Mouse (Mus musculus) small intestine, adult 2 months (tissue): ENCODE measurements around the gene Csmd2.

Experiments used
- CTCF ChIP-seq: fragments of 200-500 bp; IDR thresholded peaks from 2 replicates; pipeline ENCODE4 v1.5.1; 2012; ENCODE audit warnings: low read depth, mild to moderate bottlenecking, control low read depth, inconsistent platforms, low read length, moderate library complexity, mixed read lengths; ENCODE audit not compliant: insufficient replicate concordance, insufficient read length; ENCODE audit errors: extremely low read depth
- POLR2A ChIP-seq: fragments of 200-500 bp; IDR thresholded peaks from 2 replicates; pipeline ENCODE4 v1.6.1; 2012; ENCODE audit warnings: low read depth, mild to moderate bottlenecking, control low read depth, inconsistent platforms, low read length, moderate library complexity

GRCm38 (mm10) chr4:128429591-128429990 is 441.9 kb downstream of the Csmd2 start:
- TF ChIP-seq CTCF (no peak), POLR2A (no peak)
